Mouse (Mus musculus) heart, adult 18-20 months (tissue): ENCODE results near the gene Rabl3. TPM values are rescaled to one million over a fixed set of nuclear protein-coding genes. Genes with fewer than 3 reads are reported as not detected.
A peak's percentile ranks its signal among the peaks of the same experiment; 100 is the strongest.

Source experiments
- DNase-seq, 2 experiments: peaks; one replicate each; pipeline ENCODE4 v3.0.0; 2021 to 2022; ENCODE audit warnings: mixed read lengths in 1 of 2
- long read RNA-seq, 2 experiments: library from polyadenylated mRNA; stranded (forward); transcript quantifications; one replicate each; pipeline ENCODE4 v2.0.0; 2021
- total RNA-seq, 2 experiments: library from RNA; stranded (reverse); gene quantifications; 2 replicates each; pipeline ENCODE4 v1.2.3; 2021

The Rabl3 gene
- 1 to 10 TPM; 6.6 to 6.7 TPM for total RNA-seq
- long read RNA-seq, experiment 1, partial matches to known transcripts, result 1 of 4 reads
- long read RNA-seq, experiment 1, other reads (novel, unspliced or antisense), result 0 of 4 reads
- long read RNA-seq, experiment 2, partial matches to known transcripts, result 2 of 5 reads
- long read RNA-seq, experiment 2, other reads (novel, unspliced or antisense), result 0 of 5 reads

GRCm38 (mm10) chr16:37539611-37540580, at the start of gene Rabl3, which contains the start of gene Gtf2e1:
Gene Rabl3, plus strand, starts transcription at chr16:37539885.
Gene Gtf2e1, minus strand, starts transcription at chr16:37539789.
- DNase-seq, result peak; percentile 99

GRCm38 (mm10) chr16:37495017-37495416, 44.7 kb upstream of the Rabl3 start:
- DNase-seq, result no peak

- no peak for DNase-seq
These were observed 41.1 kb upstream of the Rabl3 start for GRCm38 (mm10) chr16:37498581-37498980.

GRCm38 (mm10) chr16:37504517-37504916, 35.2 kb upstream of the Rabl3 start:
- no peak for DNase-seq

- no peak for DNase-seq
These were observed 32.9 kb upstream of the Rabl3 start for GRCm38 (mm10) chr16:37506751-37507150.

- DNase-seq, result no peak
These were observed 28.2 kb upstream of the Rabl3 start for GRCm38 (mm10) chr16:37511489-37511888.

- no peak for DNase-seq
These were observed 25.0 kb upstream of the Rabl3 start for GRCm38 (mm10) chr16:37514644-37515043.

GRCm38 (mm10) chr16:37516376-37516993, 23.2 kb upstream of the Rabl3 start:
- no peak for DNase-seq

GRCm38 (mm10) chr16:37517596-37518211, 22.0 kb upstream of the Rabl3 start:
- no peak for DNase-seq

GRCm38 (mm10) chr16:37518662-37519061, 21.0 kb upstream of the Rabl3 start:
- no peak for DNase-seq

GRCm38 (mm10) chr16:37519721-37520120, 20.0 kb upstream of the Rabl3 start:
- DNase-seq, result no peak

- no peak for DNase-seq
These were observed 19.3 kb upstream of the Rabl3 start for GRCm38 (mm10) chr16:37520190-37521040.

GRCm38 (mm10) chr16:37522100-37522697, 17.5 kb upstream of the Rabl3 start:
- DNase-seq, result no peak

- DNase-seq, result no peak
These were observed 14.6 kb upstream of the Rabl3 start for GRCm38 (mm10) chr16:37525121-37525520.

GRCm38 (mm10) chr16:37526688-37527223, 12.9 kb upstream of the Rabl3 start:
- DNase-seq, result peak; percentile 5 to 19

GRCm38 (mm10) chr16:37530170-37530569, 9.5 kb upstream of the Rabl3 start:
- DNase-seq, result no peak

- no peak for DNase-seq
These were observed 7.6 kb upstream of the Rabl3 start for GRCm38 (mm10) chr16:37532046-37532445.

GRCm38 (mm10) chr16:37533369-37534068, 6.2 kb upstream of the Rabl3 start:
- no peak for DNase-seq

GRCm38 (mm10) chr16:37539240-37539610, 460 bp upstream of the Rabl3 start:
- no peak for DNase-seq

- peak in 1 of 2 experiments; percentile 12 for DNase-seq
These were observed 1.1 kb downstream of the Rabl3 start for GRCm38 (mm10) chr16:37540776-37541175.
